Mouse (Mus musculus): ENCODE measurements at regions not wholly inside any gene's neighbourhood (a gene's known extent, or its start where the extent isn't known, plus 50 kb on each side); places are given as distances from the start of the nearest gene placed in this dataset.
"Not testable (repeated sequence)": the region's sequence is repeated elsewhere in the genome, so short reads cannot be mapped to it uniquely, and the experiment has no call there.

GRCm38 (mm10) chr4:4397410-4397809, 320.1 kb upstream of the Sdr16c6 start:
- intact Hi-C loops (cut with DNase I): no loop called here
- DNase-seq (ENCODE audit: low spot score): no peak

- intact Hi-C loops (cut with DNase I): no loop called here
Observed at GRCm38 (mm10) chr4:4380024-4380590, 302.8 kb upstream of the Sdr16c6 start.

GRCm38 (mm10) chr4:4335216-4335615, 257.9 kb upstream of the Sdr16c6 start:
- intact Hi-C loops (cut with DNase I): no loop called here
- DNase-seq (ENCODE audit: low spot score): no peak

More at GRCm38 (mm10) chr4:4380024-4380590, 302.8 kb upstream of the Sdr16c6 start:
- no peak for DNase-seq (ENCODE audit: low spot score)

GRCm38 (mm10) chr4:4333472-4334123, 256.3 kb upstream of the Sdr16c6 start:
- DNase-seq (ENCODE audit: low spot score): no peak
- intact Hi-C loops (cut with DNase I): no loop called here

GRCm38 (mm10) chr4:4331105-4331504, 253.8 kb upstream of the Sdr16c6 start:
- intact Hi-C loops (cut with DNase I): no loop called here
- DNase-seq (ENCODE audit: low spot score): no peak

- DNase-seq (ENCODE audit: low spot score): no peak
- intact Hi-C loops (cut with DNase I): no loop called here
Observed at GRCm38 (mm10) chr4:4315651-4316411, 238.5 kb upstream of the Sdr16c6 start.

- no peak for DNase-seq (ENCODE audit: low spot score)
- intact Hi-C loops (cut with DNase I): no loop called here
Observed at GRCm38 (mm10) chr4:4311496-4311895, 234.2 kb upstream of the Sdr16c6 start.

GRCm38 (mm10) chr4:4306922-4307321, 229.6 kb upstream of the Sdr16c6 start:
- intact Hi-C loops (cut with DNase I): no loop called here
- DNase-seq (ENCODE audit: low spot score): no peak

GRCm38 (mm10) chr4:4305740-4306249, 228.5 kb upstream of the Sdr16c6 start:
- no peak for DNase-seq (ENCODE audit: low spot score)
- intact Hi-C loops (cut with DNase I): no loop called here

GRCm38 (mm10) chr4:4304666-4305065, 227.3 kb upstream of the Sdr16c6 start:
- intact Hi-C loops (cut with DNase I): no loop called here
- DNase-seq (ENCODE audit: low spot score): peak; percentile 2

- intact Hi-C loops (cut with DNase I): no loop called here
Observed at GRCm38 (mm10) chr4:4300189-4300879, 223.0 kb upstream of the Sdr16c6 start.

GRCm38 (mm10) chr4:4299631-4300030, 222.3 kb upstream of the Sdr16c6 start:
- DNase-seq (ENCODE audit: low spot score): no peak
- intact Hi-C loops (cut with DNase I): no loop called here

More at GRCm38 (mm10) chr4:4300189-4300879, 223.0 kb upstream of the Sdr16c6 start:
- DNase-seq (ENCODE audit: low spot score): no peak

GRCm38 (mm10) chr4:4249601-4250000, 172.3 kb upstream of the Sdr16c6 start:
- DNase-seq (ENCODE audit: low spot score): no peak
- intact Hi-C loops (cut with DNase I): no loop called here

GRCm38 (mm10) chr4:4247669-4248068, 170.3 kb upstream of the Sdr16c6 start:
- DNase-seq (ENCODE audit: low spot score): no peak
- intact Hi-C loops (cut with DNase I): no loop called here

GRCm38 (mm10) chr4:4242306-4242980, 165.1 kb upstream of the Sdr16c6 start:
- DNase-seq (ENCODE audit: low spot score); intact Hi-C loops (cut with DNase I): not testable (repeated sequence)

- no peak for DNase-seq (ENCODE audit: low spot score)
- intact Hi-C loops (cut with DNase I): no loop called here
Observed at GRCm38 (mm10) chr4:4226209-4226608, 148.9 kb upstream of the Sdr16c6 start.

GRCm38 (mm10) chr4:4219701-4220100, 142.4 kb upstream of the Sdr16c6 start:
- no peak for DNase-seq (ENCODE audit: low spot score)
- intact Hi-C loops (cut with DNase I): no loop called here

- no peak for DNase-seq (ENCODE audit: low spot score)
- intact Hi-C loops (cut with DNase I): no loop called here
Observed at GRCm38 (mm10) chr4:4211892-4212291, 134.6 kb upstream of the Sdr16c6 start.

- no peak for DNase-seq (ENCODE audit: low spot score)
- intact Hi-C loops (cut with DNase I): no loop called here
Observed at GRCm38 (mm10) chr4:4205158-4205557, 127.8 kb upstream of the Sdr16c6 start.

- intact Hi-C loops (cut with DNase I): no loop called here
Observed at GRCm38 (mm10) chr4:4199309-4199708, 122.0 kb upstream of the Sdr16c6 start.

More at GRCm38 (mm10) chr4:4199309-4199708, 122.0 kb upstream of the Sdr16c6 start:
- DNase-seq (ENCODE audit: low spot score): no peak

Data from heart, postnatal 25 days (tissue).